ENCODE assay signal across 9 mouse cellular contexts in genomic region chr4:155129996-155130395, GRCm38 (mm10). TPM values are rescaled to one million over a fixed set of nuclear protein-coding genes. Genes with fewer than 3 reads are reported as not detected.
DNase-seq lines count a peak whose midpoint lies in the region; ATAC-seq lines count a peak whose summit lies in the region.
"Had no signal": no experiment of that assay in that cellular context is flagged by ENCODE, and none has a peak within 500 bp of the region (broad histone marks: within the 10 kb centered on the region; RNA-seq: fewer than 3 reads in every experiment).

No protein-coding gene starts in this region.

- H3K27me3 ChIP-seq in forebrain, embryonic 12.5 days: no peaks in the 10 kb centered on the region
- H3K27me3 ChIP-seq in heart, embryonic 13.5 days (replicated peaks): no peaks in the 10 kb centered on the region
- no peaks in the 10 kb centered on the region for H3K27me3 ChIP-seq in midbrain, embryonic 16.5 days (ENCODE audit: control insufficient read depth, insufficient read depth, low read depth, low read length)
- H3K27me3 ChIP-seq: CH12.LX had no signal

- WGBS in forebrain, embryonic 12.5 days: 77% methylated on average over 14 of the region's 14 CpGs
- WGBS in heart, embryonic 13.5 days: 42% methylated on average over 14 of the region's 14 CpGs
- 60% methylated on average over 14 of the region's 14 CpGs for WGBS in midbrain, embryonic 16.5 days

- H3K4me3 ChIP-seq in forebrain, embryonic 12.5 days (replicated peaks): no peak overlapping the region
- no peak overlapping the region for H3K4me3 ChIP-seq in heart, embryonic 13.5 days
- no peak overlapping the region for H3K4me3 ChIP-seq in midbrain, embryonic 16.5 days (ENCODE audit: low read depth, low read length)

- H3K9ac ChIP-seq in forebrain, embryonic 12.5 days: no peak overlapping the region
- H3K9ac ChIP-seq in heart, embryonic 13.5 days: peak overlapping the region; percentile 64
- H3K9ac ChIP-seq in midbrain, embryonic 16.5 days (ENCODE audit: low read depth, low read length): no peak overlapping the region

- ATAC-seq in forebrain, embryonic 12.5 days (ENCODE audit: low FRiP score): no peak; the same call in 1 of the 2 replicates
- peak; percentile 51; the same call in 1 of the 2 replicates for ATAC-seq in heart, embryonic 13.5 days (ENCODE audit: extremely low read depth, insufficient number of reproducible peaks, low FRiP score, low TSS enrichment)
- peak; percentile 71 for ATAC-seq in midbrain, embryonic 16.5 days

- no peak overlapping the region for H3K4me2 ChIP-seq in forebrain, embryonic 12.5 days
- no peak overlapping the region for H3K4me2 ChIP-seq in heart, embryonic 13.5 days
- no peak overlapping the region for H3K4me2 ChIP-seq in midbrain, embryonic 16.5 days (ENCODE audit: low read length)

- H3K4me1 ChIP-seq in forebrain, embryonic 12.5 days: peaks cover 42% of the 10 kb centered on the region
- H3K4me1 ChIP-seq in heart, embryonic 13.5 days: peaks cover 92% of the 10 kb centered on the region
- peaks cover 19% of the 10 kb centered on the region for H3K4me1 ChIP-seq in midbrain, embryonic 16.5 days (ENCODE audit: control insufficient read depth, insufficient read depth, low read length)

- no peaks in the 10 kb centered on the region for H3K36me3 ChIP-seq in forebrain, embryonic 12.5 days (replicated peaks)
- no peaks in the 10 kb centered on the region for H3K36me3 ChIP-seq in heart, embryonic 13.5 days
- H3K36me3 ChIP-seq in midbrain, embryonic 16.5 days (ENCODE audit: control insufficient read depth, insufficient read depth, low read length): no peaks in the 10 kb centered on the region

- peak overlapping the region; percentile 63 for H3K27ac ChIP-seq in forebrain, embryonic 12.5 days
- H3K27ac ChIP-seq in heart, embryonic 13.5 days (replicated peaks): peak overlapping the region; percentile 97
- 0 out of 2 replicates have a peak overlapping the region, but pooled peaks have one; percentile 34 for H3K27ac ChIP-seq in midbrain, embryonic 16.5 days (ENCODE audit: low read length)

- H3K9me3 ChIP-seq in forebrain, embryonic 12.5 days: no peaks in the 10 kb centered on the region
- no peaks in the 10 kb centered on the region for H3K9me3 ChIP-seq in heart, embryonic 13.5 days
- H3K9me3 ChIP-seq in midbrain, embryonic 16.5 days (replicated peaks; ENCODE audit: control insufficient read depth, low read length, poor library complexity, severe bottlenecking): no peaks in the 10 kb centered on the region

- DNase-seq in kidney, postnatal 10 days: peak; percentile 57
- no peak for DNase-seq in kidney, adult 11 months
- peak; percentile 92 to 93 for DNase-seq in left cerebral cortex, adult 18-20 months (ENCODE audit: low spot score in 2 of 2)
- peak; percentile 73 for DNase-seq in urinary bladder, postnatal 25 days (ENCODE audit: low spot score)
- DNase-seq in kidney, adult 8-10 months: no peak

RNA-seq across cellular contexts. Expression of gene Morn1, which starts 43.6 kb away (rescaled TPM):
- 6.9 and 7.0 TPM in 2 replicates for polyA plus RNA-seq in forebrain, embryonic 12.5 days (2016; fragmentation: Nextera tagmentation; extraction: Ambion mirVana)
- polyA plus RNA-seq in heart, embryonic 13.5 days (2015; fragmentation: Nextera tagmentation; extraction: Ambion mirVana): 2.1 and 2.3 TPM in 2 replicates
- 10 to 100 TPM in 1 of 2 experiments, 1 to 10 TPM in 1; 9.0 to 10.4 TPM for total RNA-seq in left cerebral cortex, adult 18-20 months (2021)
- 7.3 and 8.9 TPM in 2 replicates for polyA plus RNA-seq in midbrain, embryonic 16.5 days (2015; fragmentation: Nextera tagmentation; extraction: Ambion mirVana)

RNA-seq across cellular contexts. Expression of gene Rer1, which starts 43.8 kb away (rescaled TPM):
- 128 and 129 TPM in 2 replicates for polyA plus RNA-seq in forebrain, embryonic 12.5 days (2016; fragmentation: Nextera tagmentation; extraction: Ambion mirVana)
- polyA plus RNA-seq in heart, embryonic 13.5 days (2015; fragmentation: Nextera tagmentation; extraction: Ambion mirVana): 114 and 126 TPM in 2 replicates
- 10 to 100 TPM; 64.6 to 64.7 TPM for total RNA-seq in left cerebral cortex, adult 18-20 months (2021)
- 121 and 124 TPM in 2 replicates for polyA plus RNA-seq in midbrain, embryonic 16.5 days (2015; fragmentation: Nextera tagmentation; extraction: Ambion mirVana)

Comparison
In these comparisons a context has a peak if more than half of its experiments do, and no peak if none do; other contexts are left out.
1. DNase-seq: peak in kidney, postnatal 10 days (single experiment), left cerebral cortex, adult 18-20 months (2 of 2) and urinary bladder, postnatal 25 days (single experiment); none in kidney, adult 11 months (single experiment) and kidney, adult 8-10 months (0 of 2).
2. H3K27ac ChIP-seq: peak in every context shown above with its lines; median percentile 97 in heart, embryonic 13.5 days; 63 in forebrain, embryonic 12.5 days; 34 in midbrain, embryonic 16.5 days.